Mouse (Mus musculus): ENCODE measurements around the gene Pifo. TPM values are rescaled to one million over a fixed set of nuclear protein-coding genes. Genes with fewer than 3 reads are reported as not detected.

Pifo gene
- polyA plus RNA-seq, 1 experiment, result not detected

DNA sequence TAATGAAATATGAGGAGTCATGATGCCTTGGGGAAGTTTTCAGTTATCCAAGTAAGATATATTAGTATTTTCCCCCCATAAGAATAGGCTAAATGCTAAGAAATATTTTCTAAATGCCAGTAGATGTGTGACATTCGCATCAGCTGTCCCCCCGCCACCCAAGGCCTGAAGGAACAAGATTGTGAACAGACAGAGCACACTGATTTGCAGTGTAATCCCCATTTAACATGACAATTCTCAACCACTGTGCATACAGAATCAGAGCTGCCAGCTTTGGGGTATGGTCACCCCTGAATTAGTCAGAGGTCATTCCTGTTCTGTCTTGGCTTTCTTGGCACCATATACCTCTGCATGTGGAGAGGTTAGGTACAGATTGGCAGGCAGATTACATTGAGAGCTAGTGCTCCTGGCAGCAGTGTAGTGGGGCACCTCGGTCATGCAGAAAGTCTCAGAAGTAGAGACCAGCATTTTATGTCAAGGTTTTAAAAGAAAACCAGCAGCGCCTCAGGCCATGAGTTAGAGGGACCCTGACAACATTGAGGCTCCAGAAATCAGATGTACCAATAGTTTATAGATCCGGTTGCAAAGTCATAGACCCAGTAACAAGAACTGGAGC lies 42.5 kb downstream of the Pifo start:
- Histone ChIP-seq H3K4me3 (ENCODE audit: insufficient read depth, low read depth, low read length) (no peak overlapping the region), H3K4me1 (ENCODE audit: control insufficient read depth, insufficient read depth, insufficient read length, low read length) (no peaks in the 10 kb centered on the region), H3K27ac (replicated peaks; ENCODE audit: low read depth, low read length) (no peak overlapping the region)

DNA sequence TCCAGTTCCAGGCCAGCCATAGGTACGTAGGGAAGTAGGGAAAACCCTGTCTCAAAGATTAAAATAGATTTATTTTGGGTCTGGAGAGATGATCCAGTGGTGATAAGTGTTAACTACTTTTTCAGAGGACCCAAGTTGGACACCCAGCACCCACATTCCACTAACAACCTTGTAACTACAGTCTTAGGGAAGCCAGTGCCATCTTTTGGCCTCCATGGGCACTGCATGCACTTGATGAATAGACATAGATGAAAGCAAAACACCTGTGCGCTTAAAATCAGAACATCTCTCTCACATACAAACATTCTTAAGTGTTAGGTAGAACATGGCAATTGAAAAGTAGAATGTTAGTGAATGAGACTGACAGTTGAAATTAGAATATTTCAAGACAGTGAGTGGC lies 53.7 kb downstream of the Pifo start:
- Histone ChIP-seq H3K4me1 (ENCODE audit: control insufficient read depth, insufficient read depth, insufficient read length, low read length) (peaks cover 8% of the 10 kb centered on the region; the same call in 1 of the 2 replicates), H3K27ac (replicated peaks; ENCODE audit: low read depth, low read length) (no peak overlapping the region), H3K4me3 (ENCODE audit: insufficient read depth, low read depth, low read length) (no peak overlapping the region)

DNA sequence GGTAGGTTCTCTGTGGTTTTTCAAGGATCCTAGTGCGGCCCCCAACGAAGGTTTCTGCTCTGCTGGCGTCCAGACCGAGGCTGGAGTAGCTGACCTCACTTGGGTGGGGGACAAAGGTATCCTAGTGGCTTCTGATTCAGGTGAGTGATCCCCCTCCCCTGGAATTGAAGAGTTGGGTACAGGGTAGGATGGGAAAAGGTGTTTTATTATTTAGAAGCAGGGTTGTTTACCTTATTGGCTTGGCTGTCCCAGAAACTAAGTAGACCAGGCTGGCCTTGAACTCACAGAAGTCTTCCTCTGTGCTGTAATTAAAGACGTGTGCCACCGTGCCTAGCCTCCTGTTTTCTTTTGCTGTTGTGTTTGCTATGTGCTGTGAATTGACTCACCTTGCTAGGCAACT lies 54.4 kb downstream of the Pifo start, which contains the start of gene Atp5f1:
Atp5f1 (minus strand) TSS at position 101 of the 400 bp plus-strand sequence.
- peaks cover 8% of the 10 kb centered on the region; the same call in 1 of the 2 replicates for H3K4me1 ChIP-seq (ENCODE audit: control insufficient read depth, insufficient read depth, insufficient read length, low read length)
- peak within 1 kb of the TSS; percentile 99 for H3K27ac ChIP-seq (replicated peaks; ENCODE audit: low read depth, low read length)
- H3K4me3 ChIP-seq (ENCODE audit: insufficient read depth, low read depth, low read length), result peak within 1 kb of the TSS; percentile 95

DNA sequence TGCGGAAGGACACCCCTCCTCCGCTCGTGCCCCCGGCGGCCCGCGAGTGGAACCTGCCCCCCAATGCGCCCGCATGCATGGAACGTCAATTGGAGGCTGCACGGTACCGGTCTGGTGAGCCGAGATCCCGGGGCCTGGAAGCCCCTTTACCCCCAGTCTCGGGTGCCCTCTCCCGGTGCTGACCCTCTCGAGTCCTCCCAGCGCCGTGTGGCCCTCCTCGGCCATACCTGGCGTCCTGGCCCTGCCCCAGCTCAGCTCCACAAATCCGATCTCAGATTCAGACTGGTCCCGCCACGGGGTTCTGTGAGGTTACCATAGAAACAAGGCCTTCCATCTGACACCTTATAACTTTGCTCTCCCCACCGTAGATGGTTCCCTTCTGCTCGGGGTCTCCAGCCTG lies 54.9 kb downstream of the Pifo start:
- H3K4me3 ChIP-seq (ENCODE audit: insufficient read depth, low read depth, low read length), result peak overlapping the region; percentile 95
- H3K4me1 ChIP-seq (ENCODE audit: control insufficient read depth, insufficient read depth, insufficient read length, low read length), result peaks cover 8% of the 10 kb centered on the region; the same call in 1 of the 2 replicates
- peak overlapping the region; percentile 31 for H3K27ac ChIP-seq (replicated peaks; ENCODE audit: low read depth, low read length)

DNA sequence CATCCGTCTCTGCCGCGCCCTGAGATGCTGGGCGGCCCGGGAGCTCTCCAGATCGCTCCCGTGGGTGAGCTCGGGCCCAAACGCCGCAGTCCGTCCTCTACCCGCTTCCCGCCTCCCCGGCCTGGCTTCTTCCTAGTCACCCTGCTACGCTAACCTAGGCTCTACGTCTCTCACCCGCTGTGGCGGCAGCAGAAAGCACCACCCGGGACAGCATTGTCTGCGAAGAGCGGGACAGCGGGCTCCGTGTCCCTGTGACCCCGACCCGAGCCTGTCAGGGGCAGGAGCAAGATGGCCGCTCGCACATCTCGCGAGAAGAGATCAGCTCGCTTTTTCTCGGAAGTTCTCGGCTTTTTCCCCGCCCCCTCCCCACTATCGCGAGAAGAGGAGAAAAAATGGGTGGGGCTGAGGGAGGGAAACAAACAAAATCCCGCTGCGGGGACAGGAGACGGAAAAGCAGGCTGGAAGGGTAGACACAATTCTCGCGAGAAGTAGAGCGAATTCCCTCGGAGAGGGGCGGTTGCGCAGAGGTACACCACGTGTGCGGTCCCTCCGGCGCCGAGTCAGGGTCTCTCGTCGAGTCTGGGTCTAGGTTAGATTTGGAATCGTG lies 55.4 kb downstream of the Pifo start, which contains the start of gene Wdr77:
Wdr77 (plus strand) TSS at position 396 of the 607 bp plus-strand sequence.
- Histone ChIP-seq H3K4me1 (ENCODE audit: control insufficient read depth, insufficient read depth, insufficient read length, low read length) (peaks cover 8% of the 10 kb centered on the region; the same call in 1 of the 2 replicates), H3K27ac (replicated peaks; ENCODE audit: low read depth, low read length) (peak within 1 kb of the TSS; percentile 99), H3K4me3 (ENCODE audit: insufficient read depth, low read depth, low read length) (peak within 1 kb of the TSS; percentile 95)

DNA sequence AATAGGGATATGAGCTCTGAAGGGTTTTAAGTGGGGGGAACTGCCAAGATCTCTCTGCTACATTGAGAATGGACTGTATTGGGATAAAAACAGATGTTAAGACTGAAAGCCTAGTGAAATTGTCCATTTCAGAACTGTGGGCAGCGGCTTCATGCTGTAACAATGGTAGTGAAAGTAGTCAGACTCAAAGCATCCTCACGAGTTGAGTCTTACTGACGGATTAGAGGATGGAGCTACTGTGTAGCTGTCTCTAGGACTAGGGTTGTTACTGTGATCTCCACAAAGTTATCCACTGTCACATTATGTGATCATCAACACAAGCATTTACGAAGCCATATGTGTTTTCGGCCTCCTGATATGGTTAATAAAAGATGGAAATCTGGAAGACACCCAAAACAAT lies 56.2 kb downstream of the Pifo start:
- H3K4me1 ChIP-seq (ENCODE audit: control insufficient read depth, insufficient read depth, insufficient read length, low read length), result peaks cover 8% of the 10 kb centered on the region; the same call in 1 of the 2 replicates
- H3K4me3 ChIP-seq (ENCODE audit: insufficient read depth, low read depth, low read length), result peak overlapping the region; percentile 89
- H3K27ac ChIP-seq (replicated peaks; ENCODE audit: low read depth, low read length), result peak overlapping the region; percentile 99

DNA sequence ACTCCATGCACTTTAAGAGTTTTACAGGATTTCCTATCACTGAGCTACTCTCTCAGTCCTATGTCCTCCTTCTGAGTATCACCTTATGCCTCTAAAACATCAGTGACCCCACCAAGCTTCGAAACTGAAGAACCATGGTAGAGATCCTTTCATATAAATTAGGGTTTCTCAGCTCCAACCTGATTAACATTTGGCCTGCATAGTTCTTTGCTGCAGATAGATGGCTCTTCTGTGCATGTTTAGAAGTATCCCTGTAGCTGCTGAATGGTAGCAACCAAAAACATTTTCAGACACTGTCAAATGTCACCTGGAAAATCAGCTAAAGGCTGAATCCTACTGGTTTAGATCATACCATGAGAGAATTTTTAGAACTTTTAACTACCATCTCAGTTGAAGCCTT lies 57.2 kb downstream of the Pifo start:
- Histone ChIP-seq H3K4me1 (ENCODE audit: control insufficient read depth, insufficient read depth, insufficient read length, low read length) (peaks cover 8% of the 10 kb centered on the region; the same call in 1 of the 2 replicates), H3K4me3 (ENCODE audit: insufficient read depth, low read depth, low read length) (no peak overlapping the region), H3K27ac (replicated peaks; ENCODE audit: low read depth, low read length) (no peak overlapping the region)

DNA sequence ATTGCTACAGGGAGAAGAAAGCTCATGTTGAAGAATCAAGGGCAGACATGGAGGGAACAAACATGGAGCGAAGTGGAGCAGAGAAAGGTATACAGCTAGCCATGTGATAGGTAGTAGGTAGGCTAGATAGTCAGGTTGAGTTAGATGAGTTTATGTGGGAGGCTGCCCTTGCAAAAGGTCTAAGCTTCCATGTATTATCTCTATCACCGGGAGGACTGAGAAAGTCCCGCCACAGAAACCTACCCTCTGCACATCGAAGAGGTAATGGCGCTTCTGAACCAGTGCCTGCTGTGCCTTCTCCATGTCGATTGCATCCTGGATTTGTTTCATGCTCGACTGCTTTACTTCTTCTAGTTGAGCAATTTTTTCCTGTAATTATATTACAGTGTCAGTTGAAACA lies 63.1 kb downstream of the Pifo start:
- Histone ChIP-seq H3K27ac (replicated peaks; ENCODE audit: low read depth, low read length) (no peak overlapping the region), H3K4me3 (ENCODE audit: insufficient read depth, low read depth, low read length) (no peak overlapping the region), H3K4me1 (ENCODE audit: control insufficient read depth, insufficient read depth, insufficient read length, low read length) (no peaks in the 10 kb centered on the region)

Other genes starting within 250 kb of the Pifo start
- gene Rap1a, start 213.3 kb downstream of the Pifo start, polyA plus RNA-seq (2012; ENCODE audit: insufficient read depth, insufficient read length, missing spikeins), result 103 and 111 TPM in 2 replicates
- not detected in 2 replicates for gene Adora3, start 143.8 kb downstream of the Pifo start, polyA plus RNA-seq (2012; ENCODE audit: insufficient read depth, insufficient read length, missing spikeins)
- not detected in 2 replicates for gene Tmigd3, start 143.7 kb downstream of the Pifo start, polyA plus RNA-seq (2012; ENCODE audit: insufficient read depth, insufficient read length, missing spikeins)
- gene I830077J02Rik, start 82.0 kb downstream of the Pifo start, polyA plus RNA-seq (2012; ENCODE audit: insufficient read depth, insufficient read length, missing spikeins), result 2.4 and 4.1 TPM in 2 replicates
- 21.2 and 22.0 TPM in 2 replicates for gene Wdr77, start 55.3 kb downstream of the Pifo start, polyA plus RNA-seq (2012; ENCODE audit: insufficient read depth, insufficient read length, missing spikeins)
- gene Atp5f1, start 54.5 kb downstream of the Pifo start, polyA plus RNA-seq (2012; ENCODE audit: insufficient read depth, insufficient read length, missing spikeins), result 1,766 and 2,018 TPM in 2 replicates
- gene Ovgp1, start 40.9 kb downstream of the Pifo start, polyA plus RNA-seq (2012; ENCODE audit: insufficient read depth, insufficient read length, missing spikeins), result 0.67 TPM in 1 of 2 replicates, not detected in the other
- not detected in 2 replicates for gene Chil5, start 18.2 kb upstream of the Pifo start, polyA plus RNA-seq (2012; ENCODE audit: insufficient read depth, insufficient read length, missing spikeins)
- gene Chia1, start 98.6 kb upstream of the Pifo start, polyA plus RNA-seq (2012; ENCODE audit: insufficient read depth, insufficient read length, missing spikeins), result not detected in 2 replicates
- not detected in 2 replicates for gene Chil3, start 152.9 kb upstream of the Pifo start, polyA plus RNA-seq (2012; ENCODE audit: insufficient read depth, insufficient read length, missing spikeins)
- gene Chil4, start 204.9 kb upstream of the Pifo start, polyA plus RNA-seq (2012; ENCODE audit: insufficient read depth, insufficient read length, missing spikeins), result not detected in 2 replicates

Data from brown adipose tissue, adult 24 weeks (tissue).